Mouse (Mus musculus) thymus, postnatal 4 days (tissue): ENCODE data around the gene Cnot1.

ENCODE experiments used
- DNase-seq: peaks from one replicate; pipeline ENCODE4 v3.0.0; 2021

Gene Cnot1

GRCm38 (mm10) chr8:95688073-95688672 lies 119.1 kb downstream of the Cnot1 start:
- no peak for DNase-seq

DNA sequence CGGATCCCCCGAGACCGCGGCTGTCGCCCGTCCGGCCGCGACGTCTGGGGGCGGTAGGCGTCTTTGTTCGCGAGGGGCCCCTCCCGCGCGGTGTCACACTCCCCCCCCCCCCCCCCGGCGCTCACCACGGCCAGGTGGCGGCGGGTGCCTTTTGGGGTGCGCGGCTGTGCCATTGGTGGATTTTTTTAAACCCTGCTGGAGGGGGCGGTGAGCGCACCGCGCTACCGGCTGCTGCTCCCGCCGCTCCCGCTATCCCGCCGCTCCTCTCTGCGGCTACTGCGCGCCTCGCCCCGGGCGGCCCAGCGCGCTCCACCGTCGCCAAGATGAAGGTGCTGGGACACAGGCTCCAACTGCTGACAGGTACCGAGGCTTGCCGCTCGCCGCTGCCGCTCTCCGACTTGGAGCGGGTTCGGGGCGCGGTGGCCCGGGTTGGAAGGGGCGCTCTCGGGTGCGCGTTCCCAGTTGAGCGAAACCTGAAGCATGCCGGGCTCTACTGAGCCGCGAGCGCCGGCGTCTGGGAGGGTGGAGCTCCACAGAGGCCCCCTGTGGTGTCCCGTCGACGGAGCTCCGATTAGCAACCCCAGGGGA lies 129.1 kb downstream of the Cnot1 start:
- DNase-seq: peak; percentile 63

GRCm38 (mm10) chr8:95677591-95678023 lies 129.7 kb downstream of the Cnot1 start:
- DNase-seq: peak; percentile 56

GRCm38 (mm10) chr8:95676631-95677030 lies 130.6 kb downstream of the Cnot1 start, which contains the start of gene Ndrg4:
Gene Ndrg4 (plus strand): TSS chr8:95676980.
- DNase-seq: no peak

- DNase-seq: no peak
Measured at GRCm38 (mm10) chr8:95672811-95673210, 134.5 kb downstream of the Cnot1 start.

GRCm38 (mm10) chr8:95671861-95672260 lies 135.4 kb downstream of the Cnot1 start:
- DNase-seq: no peak

- no peak for DNase-seq
Measured at GRCm38 (mm10) chr8:95669967-95670366, 137.3 kb downstream of the Cnot1 start.
